Mouse (Mus musculus): Measurements from ENCODE around the gene Smdt1. TPM values are rescaled to one million over a fixed set of nuclear protein-coding genes. Genes with fewer than 3 reads are reported as not detected.

The Smdt1 gene
- polyA plus RNA-seq, 1 experiment from 2014 or later, result 301 TPM

GRCm38 (mm10) chr15:82343368-82344287 lies 4.9 kb downstream of the Smdt1 start:
- Histone ChIP-seq H3K27me3 (replicated peaks) (no peaks in the 10 kb centered on the region), H3K9ac (no peak overlapping the region), H3K27ac (no peak overlapping the region; the same call in 1 of the 2 replicates), H3K9me3 (no peaks in the 10 kb centered on the region), H3K4me3 (replicated peaks) (no peak overlapping the region), H3K4me1 (peaks cover 34% of the 10 kb centered on the region), H3K36me3 (peaks cover 14% of the 10 kb centered on the region; the same call in 1 of the 2 replicates), H3K4me2 (no peak overlapping the region)
- WGBS, result 84% methylated on average over 27 of the region's 27 CpGs
- no peak for ATAC-seq (ENCODE audit: insufficient read depth, low FRiP score, low read depth)

GRCm38 (mm10) chr15:82344971-82345370 lies 6.2 kb downstream of the Smdt1 start:
- ATAC-seq (ENCODE audit: insufficient read depth, low FRiP score, low read depth), result no peak
- Histone ChIP-seq H3K36me3 (peaks cover 27% of the 10 kb centered on the region), H3K4me1 (peaks cover 28% of the 10 kb centered on the region), H3K4me2 (no peak overlapping the region), H3K27me3 (replicated peaks) (no peaks in the 10 kb centered on the region), H3K27ac (peak overlapping the region; percentile 36; the same call in 1 of the 2 replicates), H3K9me3 (no peaks in the 10 kb centered on the region), H3K4me3 (replicated peaks) (no peak overlapping the region), H3K9ac (no peak overlapping the region)
- WGBS, result 77% methylated on average over 6 of the region's 6 CpGs

GRCm38 (mm10) chr15:82345820-82346470 lies 7.2 kb downstream of the Smdt1 start:
- Histone ChIP-seq H3K4me1 (peaks cover 25% of the 10 kb centered on the region), H3K27me3 (replicated peaks) (no peaks in the 10 kb centered on the region), H3K27ac (peak overlapping the region; percentile 93), H3K9me3 (no peaks in the 10 kb centered on the region), H3K4me2 (peak overlapping the region; percentile 73), H3K9ac (peak overlapping the region; percentile 58; the same call in 1 of the 2 replicates), H3K4me3 (replicated peaks) (peak overlapping the region; percentile 79), H3K36me3 (peaks cover 32% of the 10 kb centered on the region)
- WGBS, result under 1% methylated on average over 51 of the region's 51 CpGs
- peak; percentile 93 for ATAC-seq (ENCODE audit: insufficient read depth, low FRiP score, low read depth)

- H3K4me2 ChIP-seq, result peak overlapping the region; percentile 73
- peak overlapping the region; percentile 93 for H3K27ac ChIP-seq
- H3K9ac ChIP-seq, result peak overlapping the region; percentile 32; the same call in 1 of the 2 replicates
- H3K36me3 ChIP-seq, result peaks cover 32% of the 10 kb centered on the region
- no peaks in the 10 kb centered on the region for H3K27me3 ChIP-seq (replicated peaks)
- H3K4me3 ChIP-seq (replicated peaks), result peak overlapping the region; percentile 79
- 39% methylated on average over 14 of the region's 14 CpGs for WGBS
- no peaks in the 10 kb centered on the region for H3K9me3 ChIP-seq
- no peak for ATAC-seq (ENCODE audit: insufficient read depth, low FRiP score, low read depth)
- H3K4me1 ChIP-seq, result peaks cover 24% of the 10 kb centered on the region
Observed at GRCm38 (mm10) chr15:82346580-82347302, 8.0 kb downstream of the Smdt1 start.

- ATAC-seq (ENCODE audit: insufficient read depth, low FRiP score, low read depth), result no peak
- Histone ChIP-seq H3K36me3 (peaks cover 32% of the 10 kb centered on the region), H3K4me3 (replicated peaks) (peak overlapping the region; percentile 79), H3K27me3 (replicated peaks) (no peaks in the 10 kb centered on the region), H3K9ac (peak overlapping the region; percentile 32; the same call in 1 of the 2 replicates), H3K27ac (peak overlapping the region; percentile 93; the same call in 1 of the 2 replicates), H3K9me3 (no peaks in the 10 kb centered on the region), H3K4me2 (peak overlapping the region; percentile 73), H3K4me1 (peaks cover 24% of the 10 kb centered on the region)
- 79% methylated on average over 4 of the region's 4 CpGs for WGBS
Observed at GRCm38 (mm10) chr15:82347303-82347676, 8.5 kb downstream of the Smdt1 start.

GRCm38 (mm10) chr15:82347852-82348251 lies 9.1 kb downstream of the Smdt1 start:
- WGBS, result 93% methylated on average over 12 of the region's 12 CpGs
- H3K4me1 ChIP-seq, result peaks cover 26% of the 10 kb centered on the region
- H3K4me3 ChIP-seq (replicated peaks), result no peak overlapping the region
- no peak overlapping the region for H3K27ac ChIP-seq
- ATAC-seq (ENCODE audit: insufficient read depth, low FRiP score, low read depth), result no peak
- peaks cover 32% of the 10 kb centered on the region for H3K36me3 ChIP-seq
- H3K9me3 ChIP-seq, result no peaks in the 10 kb centered on the region
- H3K27me3 ChIP-seq (replicated peaks), result no peaks in the 10 kb centered on the region
- H3K4me2 ChIP-seq, result peak overlapping the region; percentile 73
- H3K9ac ChIP-seq, result no peak overlapping the region

- ATAC-seq (ENCODE audit: insufficient read depth, low FRiP score, low read depth), result no peak
- Histone ChIP-seq H3K9ac (no peak overlapping the region), H3K4me1 (peaks cover 26% of the 10 kb centered on the region), H3K27me3 (replicated peaks) (no peaks in the 10 kb centered on the region), H3K36me3 (peaks cover 31% of the 10 kb centered on the region), H3K4me3 (replicated peaks) (no peak overlapping the region), H3K27ac (no peak overlapping the region), H3K9me3 (no peaks in the 10 kb centered on the region), H3K4me2 (no peak overlapping the region)
- 83% methylated on average over 8 of the region's 8 CpGs for WGBS
Observed at GRCm38 (mm10) chr15:82348258-82348998, 9.7 kb downstream of the Smdt1 start.

- ATAC-seq (ENCODE audit: insufficient read depth, low FRiP score, low read depth), result no peak
- no peak overlapping the region for H3K27ac ChIP-seq
- 84% methylated on average over 2 of the region's 2 CpGs for WGBS
Observed at GRCm38 (mm10) chr15:82348999-82349341, 10.2 kb downstream of the Smdt1 start.

GRCm38 (mm10) chr15:82350349-82350748 lies 11.6 kb downstream of the Smdt1 start:
- H3K9me3 ChIP-seq, result no peaks in the 10 kb centered on the region
- peaks cover 27% of the 10 kb centered on the region for H3K36me3 ChIP-seq
- H3K27ac ChIP-seq, result peak overlapping the region; percentile 49
- H3K4me1 ChIP-seq, result peaks cover 30% of the 10 kb centered on the region
- H3K4me2 ChIP-seq, result no peak overlapping the region
- WGBS, result 79% methylated on average over 4 of the region's 4 CpGs
- H3K4me3 ChIP-seq (replicated peaks), result no peak overlapping the region
- no peaks in the 10 kb centered on the region for H3K27me3 ChIP-seq (replicated peaks)
- no peak overlapping the region for H3K9ac ChIP-seq
- no peak for ATAC-seq (ENCODE audit: insufficient read depth, low FRiP score, low read depth)

More at GRCm38 (mm10) chr15:82348999-82349341, 10.2 kb downstream of the Smdt1 start:
- Histone ChIP-seq H3K27me3 (replicated peaks) (no peaks in the 10 kb centered on the region), H3K9ac (no peak overlapping the region), H3K4me3 (replicated peaks) (no peak overlapping the region), H3K4me1 (peaks cover 26% of the 10 kb centered on the region), H3K36me3 (peaks cover 27% of the 10 kb centered on the region), H3K9me3 (no peaks in the 10 kb centered on the region), H3K4me2 (no peak overlapping the region)

- Histone ChIP-seq H3K4me1 (peaks cover 30% of the 10 kb centered on the region), H3K4me2 (no peak overlapping the region), H3K27ac (peak overlapping the region; percentile 6; the same call in 1 of the 2 replicates), H3K4me3 (replicated peaks) (no peak overlapping the region), H3K9ac (no peak overlapping the region), H3K36me3 (peaks cover 27% of the 10 kb centered on the region), H3K9me3 (no peaks in the 10 kb centered on the region), H3K27me3 (replicated peaks) (no peaks in the 10 kb centered on the region)
- no peak for ATAC-seq (ENCODE audit: insufficient read depth, low FRiP score, low read depth)
- 68% methylated on average over 2 of the region's 3 CpGs for WGBS
Observed at GRCm38 (mm10) chr15:82351480-82351879, 12.7 kb downstream of the Smdt1 start.
